Mouse (Mus musculus) megakaryocyte-erythroid progenitor cell, adult 5-6 weeks (primary cell): ENCODE results near the gene Fezf1. TPM values are rescaled to one million over a fixed set of nuclear protein-coding genes. Genes with fewer than 3 reads are reported as not detected.

Experiments used
- ATAC-seq: replicated peaks from 2 replicates; pipeline ENCODE4 v1.8.0; 2016; ENCODE audit warnings: mild to moderate bottlenecking, inconsistent platforms; ENCODE audit not compliant: severe bottlenecking, poor library complexity, low FRiP score, low TSS enrichment
- total RNA-seq, 2 experiments: library from RNA; stranded (forward) in 1 of 2; stranded (reverse) in 1 of 2; fragments of 200-1000, 215-1000 nt in 1 of 2; fragments of >200 nt in 1 of 2; fragmentation: Nextera tagmentation in 1 of 2; gene quantifications; 2 replicates each; pipeline ENCODE4 v1.2.3; 2014 to 2017

Fezf1 gene
- total RNA-seq, 2 experiments from 2014 or later: not detected

GRCm38 (mm10) chr6:23249053-23249401, 865 bp upstream of the Fezf1 start:
- no peak for ATAC-seq

GRCm38 (mm10) chr6:23247512-23248312, 450 bp downstream of the Fezf1 start:
- ATAC-seq: 0 out of 2 replicates have a peak, but pooled peaks have one; percentile 14

- ATAC-seq: no peak
These were observed 1.2 kb downstream of the Fezf1 start for GRCm38 (mm10) chr6:23246790-23247511.

- no peak for ATAC-seq
These were observed 1.9 kb downstream of the Fezf1 start for GRCm38 (mm10) chr6:23246061-23246789.

- no peak for ATAC-seq
These were observed 2.6 kb downstream of the Fezf1 start for GRCm38 (mm10) chr6:23245545-23246011.

- ATAC-seq: no peak
These were observed 3.0 kb downstream of the Fezf1 start for GRCm38 (mm10) chr6:23245121-23245520.

- no peak for ATAC-seq
These were observed 4.1 kb downstream of the Fezf1 start for GRCm38 (mm10) chr6:23243821-23244760.

- ATAC-seq: no peak
These were observed 36.7 kb downstream of the Fezf1 start for GRCm38 (mm10) chr6:23211499-23211898.

GRCm38 (mm10) chr6:23207791-23208190, 40.4 kb downstream of the Fezf1 start:
- no peak for ATAC-seq

- no peak for ATAC-seq
These were observed 45.5 kb downstream of the Fezf1 start for GRCm38 (mm10) chr6:23202630-23203029.

Other genes with a start within 250 kb of the Fezf1 start
- gene Aass, start 115.4 kb downstream of the Fezf1 start, total RNA-seq (2014; fragmentation: Nextera tagmentation): not detected in 2 replicates
- gene Aass, start 115.4 kb downstream of the Fezf1 start, total RNA-seq (2017): not detected in 2 replicates